Mouse (Mus musculus) gastrocnemius, postnatal 36 days (tissue): ENCODE data around the gene Fyn. TPM values are rescaled to one million over a fixed set of nuclear protein-coding genes. Genes with fewer than 3 reads are reported as not detected.

Source experiments
- DNase-seq, 2 experiments: peaks; one replicate each; pipeline ENCODE4 v3.0.0; 2022
- intact Hi-C: fragments of 180-260 bp; cut with DNase I; formaldehyde crosslinking; loops from one replicate; pipeline ENCODE4 v1.15.1; 2025
- total RNA-seq, 2 experiments: library from RNA; stranded (reverse); gene quantifications; 2 replicates each; pipeline ENCODE4 v1.2.3; 2021

Gene Fyn
- total RNA-seq, 2 experiments from 2014 or later: 6.7 to 8.0 TPM

DNA sequence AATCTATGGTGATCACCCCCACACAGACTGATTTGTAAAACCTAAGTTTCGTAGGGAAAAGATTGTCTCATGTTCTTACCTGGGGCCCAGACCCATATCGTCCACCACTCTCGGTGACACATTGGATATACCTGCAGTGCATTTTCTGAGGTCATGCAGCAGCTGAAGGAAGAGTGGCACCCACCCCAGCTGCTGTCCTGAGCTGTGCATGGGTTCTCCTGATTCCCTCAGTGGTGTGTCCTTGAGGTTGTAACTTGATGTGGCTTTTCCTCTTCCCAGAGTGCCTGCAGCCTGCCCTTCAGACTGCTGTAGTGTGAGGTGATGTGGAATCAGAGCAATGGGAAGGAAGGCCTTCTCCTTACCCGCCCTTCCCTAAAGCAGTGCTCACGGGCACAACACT is 95.7 kb downstream of the Fyn start:
- intact Hi-C loops: loop anchor here (5.0 kb wide), 1 partner anchor 222 kb away; no protein-coding TSS in a partner anchor
- DNase-seq: no peak

DNA sequence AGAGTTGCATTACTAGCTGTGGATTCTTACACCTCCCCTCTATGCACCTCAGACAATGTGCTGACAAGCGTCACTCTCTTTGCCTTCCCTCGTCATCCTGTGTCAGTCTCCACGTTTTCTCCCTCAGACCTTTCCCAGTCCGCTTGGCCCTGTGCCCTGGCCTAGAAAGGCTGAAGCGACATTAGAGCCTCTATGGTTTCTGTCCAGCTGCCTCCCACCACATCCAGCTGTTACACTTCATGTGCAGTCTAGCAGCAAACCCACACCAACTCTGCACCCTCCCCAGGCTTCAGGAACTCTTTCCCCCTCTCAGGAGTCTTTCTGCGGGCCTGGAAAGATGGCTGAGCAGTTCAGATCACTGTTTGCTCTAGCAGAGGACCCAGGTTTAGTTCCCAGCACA is 98.7 kb downstream of the Fyn start:
- peak; percentile 50 to 69 for DNase-seq
- intact Hi-C loops: no loop called here

DNA sequence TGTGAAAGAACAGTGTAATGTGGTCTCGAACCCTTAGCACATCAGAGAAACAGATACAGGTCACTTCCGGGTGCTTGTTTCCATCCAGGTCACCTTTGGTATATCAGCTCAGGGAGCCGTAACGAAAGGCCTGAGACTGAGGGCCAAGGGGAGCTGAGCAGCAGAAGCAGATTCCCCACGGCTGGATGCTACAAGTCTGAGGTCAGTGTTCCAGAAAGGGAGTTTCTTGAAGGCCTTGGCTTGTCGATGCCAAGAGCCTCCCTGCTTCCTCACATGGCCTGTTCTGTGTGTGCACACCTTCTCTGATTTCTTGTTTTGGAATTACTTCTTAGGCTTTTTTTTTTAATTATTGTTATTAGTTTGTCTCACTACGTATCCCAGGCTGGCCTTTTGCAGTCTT is 99.2 kb downstream of the Fyn start:
- no peak for DNase-seq

DNA sequence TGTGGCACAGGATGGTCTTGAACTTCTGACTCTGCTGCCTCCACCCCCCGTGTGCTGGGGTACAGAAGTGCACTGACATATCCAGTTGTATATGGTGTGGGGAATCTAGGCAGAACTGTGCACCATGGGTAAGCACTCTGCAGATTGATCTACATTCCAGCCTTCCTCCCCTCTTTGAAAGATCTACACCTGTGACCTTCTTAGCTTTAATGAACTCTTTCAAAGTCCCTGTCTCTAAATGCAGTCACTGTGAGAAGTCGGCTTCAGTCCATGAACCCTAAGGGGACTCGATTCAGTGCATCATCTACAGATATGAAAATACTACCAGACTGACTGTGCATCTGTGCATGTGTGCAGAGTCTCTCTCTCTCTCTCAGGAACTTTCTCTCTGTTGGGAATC is 99.9 kb downstream of the Fyn start:
- no peak for DNase-seq
- intact Hi-C loops: no loop called here

More for the DNA sequence above, 99.2 kb downstream of the Fyn start:
- intact Hi-C loops: no loop called here

DNA sequence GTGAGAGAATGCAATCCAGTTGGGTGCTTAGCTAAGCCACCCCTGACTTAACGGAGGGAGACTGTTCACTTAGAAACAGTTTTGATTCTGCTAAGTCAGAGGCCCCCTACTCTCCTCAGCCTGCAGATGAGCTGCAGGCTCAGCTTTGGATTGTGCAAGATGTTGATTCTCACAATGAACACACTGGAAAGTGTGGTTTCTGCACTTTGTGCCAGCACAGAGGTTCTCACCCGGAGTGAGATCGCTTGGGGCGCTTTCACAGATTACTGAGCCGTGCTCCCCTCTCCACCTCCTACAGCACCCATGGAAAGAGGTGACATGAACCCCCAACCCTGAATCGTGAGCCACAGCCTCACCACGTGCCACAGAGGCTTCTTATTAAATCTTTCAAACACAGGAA is 100.7 kb downstream of the Fyn start:
- DNase-seq: no peak
- intact Hi-C loops: no loop called here

DNA sequence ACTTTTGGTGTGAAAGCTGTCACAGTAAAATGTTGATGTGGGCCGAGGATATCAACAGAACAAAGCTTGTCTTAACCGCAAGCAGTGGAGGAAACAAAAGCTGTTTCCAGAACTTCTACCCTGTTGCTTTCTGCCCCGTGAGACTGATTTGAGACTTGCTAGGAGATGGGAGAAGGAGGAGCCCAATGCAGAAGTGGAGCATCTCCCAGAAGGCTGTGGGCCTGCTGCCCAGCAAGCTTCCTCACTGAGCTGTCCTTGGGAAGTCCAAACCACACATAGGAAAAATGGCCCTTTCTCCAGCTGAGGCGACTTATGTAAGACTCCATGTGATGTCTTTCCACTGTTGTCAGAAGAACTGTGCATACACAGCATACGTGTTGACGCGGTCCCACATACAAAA is 101.7 kb downstream of the Fyn start:
- intact Hi-C loops: no loop called here
- peak; percentile 50 to 67 for DNase-seq

DNA sequence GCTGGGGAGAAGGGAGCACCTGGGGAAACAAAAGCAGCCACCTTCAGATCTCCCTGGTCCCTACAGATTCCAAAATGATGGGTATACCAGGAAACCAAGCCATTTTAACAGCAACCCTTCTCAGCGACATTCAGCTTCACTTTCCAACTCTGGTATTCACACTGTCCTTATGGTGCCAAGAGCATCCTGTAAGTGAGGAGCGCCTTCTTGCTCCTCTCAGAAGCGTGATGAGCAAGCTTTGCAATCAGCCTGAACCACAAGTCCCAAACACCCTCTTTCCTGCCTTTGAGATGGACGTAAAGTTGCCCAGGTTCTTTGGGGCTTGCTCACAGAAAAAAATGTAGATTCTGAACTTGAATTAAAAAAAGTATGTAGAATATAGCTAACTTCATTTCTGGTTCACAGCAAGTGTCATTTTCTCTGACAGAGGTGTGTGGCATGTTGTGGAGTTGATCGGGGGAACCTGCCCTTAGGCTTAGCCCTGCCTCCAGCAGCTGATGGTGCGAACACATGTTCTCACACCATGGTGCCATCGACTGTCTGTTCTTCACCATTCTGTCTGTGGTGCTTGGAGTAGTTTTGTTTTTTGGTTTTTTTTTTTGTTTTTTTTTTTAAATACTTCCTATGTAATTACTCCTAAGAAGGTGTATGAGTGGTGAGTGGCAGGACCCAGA is 102.5 kb downstream of the Fyn start:
- intact Hi-C loops: no loop called here
- no peak for DNase-seq

DNA sequence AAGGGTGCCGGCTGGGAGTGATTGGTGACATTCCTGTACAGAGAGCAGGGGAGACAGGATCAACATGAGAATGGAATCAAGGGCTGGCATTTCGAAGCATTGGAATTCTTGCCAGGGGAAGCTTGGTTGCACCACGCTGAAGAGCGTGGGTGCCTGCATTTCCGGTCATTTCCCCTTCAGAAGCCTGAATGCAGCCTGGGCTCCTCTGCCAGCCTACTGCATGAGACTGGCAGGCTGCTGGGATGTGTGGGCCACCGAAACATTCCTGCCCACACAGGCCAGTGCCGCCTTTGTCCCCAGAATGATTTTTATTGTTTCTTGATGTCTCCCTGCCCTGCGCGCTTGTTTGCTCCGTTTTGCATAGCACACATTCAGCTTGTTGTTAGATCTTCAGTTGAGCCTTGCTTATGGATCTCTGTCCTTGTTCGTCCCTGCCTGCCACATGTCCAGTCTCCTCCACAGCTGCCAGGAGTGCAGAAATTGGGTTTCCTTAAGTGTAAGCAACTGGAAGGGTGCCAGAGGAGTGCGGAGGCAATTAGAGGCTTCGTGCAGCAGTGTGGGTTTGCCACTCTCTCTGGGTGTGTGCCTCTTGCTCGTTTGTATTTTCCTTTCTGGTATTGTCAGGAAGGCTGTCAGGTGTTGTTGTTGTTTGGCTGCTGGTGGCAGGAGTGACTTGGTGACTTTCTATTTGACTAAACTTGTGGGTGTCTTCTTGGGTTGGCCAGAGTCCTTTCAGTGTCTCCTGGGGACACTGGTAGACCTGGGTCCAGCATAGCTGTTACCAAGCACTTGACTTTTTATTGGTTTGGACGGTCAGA is 103.3 kb downstream of the Fyn start:
- intact Hi-C loops: no loop called here
- DNase-seq: peak in 1 of 2 experiments; percentile 51

DNA sequence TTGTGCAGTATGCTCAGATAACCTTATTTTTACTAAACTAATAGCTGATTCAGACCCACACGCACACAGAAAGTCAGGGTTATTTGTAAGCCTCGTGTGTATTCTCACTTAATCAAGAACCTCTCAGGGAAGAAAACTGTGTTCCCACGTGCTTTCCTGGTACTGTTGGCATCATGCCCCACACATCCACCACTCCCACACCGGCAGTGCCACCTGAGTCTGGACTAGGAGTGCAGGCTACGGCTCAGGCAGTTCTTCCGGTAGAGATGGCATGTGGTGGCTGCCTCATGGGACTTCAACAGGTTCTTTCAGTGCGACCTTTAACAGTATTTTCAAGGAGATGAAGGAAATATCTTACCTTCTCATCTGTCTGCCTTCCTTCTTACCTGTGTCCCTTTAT is 104.3 kb downstream of the Fyn start:
- DNase-seq: no peak
- intact Hi-C loops: no loop called here

DNA sequence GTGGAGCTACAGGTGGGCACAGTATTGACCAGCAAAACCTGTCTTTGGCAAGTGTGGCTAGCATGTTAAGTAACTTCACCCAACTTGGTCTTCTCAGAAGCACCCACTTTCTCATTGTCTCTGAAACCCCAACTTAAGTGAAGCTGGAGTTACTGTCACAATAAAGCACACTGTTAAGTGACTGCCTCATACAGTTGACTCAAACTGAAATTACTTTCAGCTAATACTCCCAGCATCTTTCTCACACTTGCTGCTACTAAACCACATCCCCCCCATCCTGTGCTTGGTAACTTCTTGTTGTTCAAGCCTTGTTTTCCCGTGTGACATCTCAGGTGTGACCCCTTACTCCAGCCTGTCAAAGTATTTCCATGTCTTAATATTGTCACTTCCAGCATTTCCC is 110.7 kb downstream of the Fyn start:
- intact Hi-C loops: no loop called here
- no peak for DNase-seq

DNA sequence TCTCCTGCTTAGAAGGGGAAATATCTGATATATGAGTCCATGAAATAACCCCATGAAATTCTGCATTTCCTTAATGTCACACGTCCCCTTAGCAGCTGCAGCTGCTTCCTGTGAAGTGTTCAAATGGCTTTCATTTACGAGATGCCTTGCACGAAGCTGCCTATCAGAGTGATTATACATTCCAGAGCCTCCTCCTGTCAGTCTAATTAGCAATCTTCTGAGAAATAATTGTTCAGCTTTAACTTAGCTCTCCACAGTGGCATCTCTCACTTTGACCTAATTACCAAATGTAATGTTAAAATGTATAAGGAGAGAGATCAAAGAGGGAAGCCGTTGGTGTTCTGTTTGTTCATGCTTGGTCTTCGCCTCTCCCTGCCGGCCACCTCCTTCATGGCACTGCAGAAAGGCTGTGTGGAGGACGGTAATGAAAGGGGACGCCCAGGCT is 115.7 kb downstream of the Fyn start:
- intact Hi-C loops: no loop called here
- DNase-seq: no peak

DNA sequence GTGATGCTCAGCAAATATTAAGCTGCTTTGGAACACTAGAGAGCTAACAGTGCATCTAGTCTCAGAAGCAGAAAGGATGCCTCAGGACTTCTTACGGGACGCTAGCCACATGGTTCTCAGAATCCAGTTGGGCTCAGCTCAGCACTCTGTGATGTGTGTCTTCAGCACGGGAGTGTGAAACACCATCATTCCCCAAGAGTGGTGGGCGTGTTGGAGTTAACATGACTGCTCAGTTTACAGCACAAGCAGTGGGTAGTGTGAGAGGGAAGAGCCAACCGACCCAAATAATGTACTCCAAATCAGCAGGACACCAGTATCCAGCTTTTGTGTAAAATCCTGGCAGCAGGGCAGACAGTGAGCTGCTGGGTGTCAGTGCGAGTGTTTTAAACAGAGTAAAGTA is 116.2 kb downstream of the Fyn start:
- DNase-seq: no peak
- intact Hi-C loops: no loop called here

DNA sequence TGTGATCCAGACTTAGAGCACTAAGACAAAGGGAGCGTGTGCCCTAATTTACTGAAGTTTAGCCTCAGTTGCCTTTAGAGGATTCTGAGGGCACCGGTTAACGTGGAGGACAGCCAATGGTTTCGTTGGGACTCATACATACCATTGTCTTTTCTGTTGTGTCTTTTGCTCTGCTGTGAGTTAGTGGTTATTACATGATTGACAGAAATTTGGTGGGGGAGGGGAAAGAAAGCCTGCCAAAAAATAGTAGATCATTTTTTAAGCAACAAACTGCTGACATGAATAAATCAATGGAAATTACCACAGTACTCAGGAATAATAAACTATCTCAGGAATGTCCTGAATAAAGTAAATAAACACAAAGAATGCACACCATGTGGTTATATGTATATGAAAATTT is 117.3 kb downstream of the Fyn start:
- DNase-seq: no peak
- intact Hi-C loops: no loop called here

DNA sequence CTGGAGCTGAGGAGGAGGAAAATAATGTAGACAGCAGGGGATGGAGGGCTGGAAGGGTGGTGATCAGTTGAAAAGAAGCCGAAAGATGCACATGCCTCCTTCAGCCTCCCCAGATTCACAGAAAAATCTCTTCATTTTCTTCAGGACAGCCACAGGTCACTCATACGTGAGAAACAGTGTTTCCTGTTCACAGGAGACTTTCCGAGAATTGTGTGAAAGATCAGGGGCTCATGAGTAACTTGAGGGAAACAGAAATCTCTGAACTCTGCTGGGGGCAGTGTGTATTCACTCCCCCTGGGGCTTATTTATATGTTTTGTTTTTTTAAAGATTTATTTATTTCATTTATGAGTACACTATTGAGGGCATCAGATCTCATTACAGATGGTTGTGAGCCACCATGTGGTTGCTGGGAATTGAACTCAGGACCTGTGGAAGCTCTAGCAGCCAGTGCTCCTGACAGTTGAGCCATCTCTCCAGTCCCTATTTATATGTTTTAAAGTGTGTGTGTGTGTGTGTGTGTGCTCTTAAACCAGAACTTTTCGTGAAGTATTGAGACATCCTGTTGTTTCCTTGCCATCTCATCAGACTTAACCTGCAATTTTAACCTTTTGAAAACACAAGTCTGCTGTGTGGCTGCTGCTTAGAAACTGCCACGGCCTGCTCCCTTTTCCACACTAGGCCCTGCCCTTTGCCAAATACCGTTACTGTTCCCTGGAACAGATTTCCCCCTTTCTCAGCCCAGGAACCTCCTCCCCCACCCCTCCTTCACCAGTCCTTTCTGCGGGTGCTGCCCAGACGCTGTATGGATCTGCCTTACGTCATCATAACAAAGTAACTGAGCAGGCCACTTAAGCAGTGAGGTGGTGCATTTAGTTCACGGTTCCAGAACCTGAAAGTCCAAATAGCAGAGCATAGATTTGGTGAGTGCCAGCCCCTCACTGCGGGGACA is 118.1 kb downstream of the Fyn start:
- no peak for DNase-seq
- intact Hi-C loops: no loop called here

DNA sequence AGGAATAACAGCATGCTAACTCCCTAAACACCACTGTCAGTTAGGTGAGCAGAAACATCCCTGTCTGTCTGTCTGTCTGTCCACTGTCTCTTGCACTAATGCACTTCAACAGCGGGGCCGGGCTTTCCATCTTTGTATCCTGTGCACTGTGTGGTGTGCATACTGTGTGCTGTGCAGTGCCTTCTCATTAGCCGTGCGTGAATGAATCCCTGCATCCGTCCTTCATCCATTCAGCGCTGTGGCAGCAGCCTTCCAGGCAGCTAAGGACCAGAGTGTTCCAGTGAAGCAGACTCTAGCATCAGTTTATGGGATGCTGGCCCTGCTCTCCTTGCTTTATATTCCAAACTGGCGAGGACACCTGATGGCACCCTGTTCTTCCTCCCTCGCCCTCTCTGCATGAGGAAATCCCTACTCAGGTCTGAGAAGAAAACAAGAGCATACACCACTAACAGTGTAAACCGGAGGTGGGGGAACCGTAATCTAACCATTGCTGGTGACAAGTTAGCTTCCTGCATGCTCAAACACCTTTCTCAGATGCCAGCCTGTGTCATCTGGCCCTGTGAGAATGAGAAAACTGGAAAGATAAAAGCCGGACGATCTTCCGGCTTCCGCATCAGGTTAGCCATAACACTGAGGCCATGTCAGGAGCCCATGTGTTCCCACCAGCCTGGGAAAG is 119.2 kb downstream of the Fyn start:
- no peak for DNase-seq
- intact Hi-C loops: no loop called here

DNA sequence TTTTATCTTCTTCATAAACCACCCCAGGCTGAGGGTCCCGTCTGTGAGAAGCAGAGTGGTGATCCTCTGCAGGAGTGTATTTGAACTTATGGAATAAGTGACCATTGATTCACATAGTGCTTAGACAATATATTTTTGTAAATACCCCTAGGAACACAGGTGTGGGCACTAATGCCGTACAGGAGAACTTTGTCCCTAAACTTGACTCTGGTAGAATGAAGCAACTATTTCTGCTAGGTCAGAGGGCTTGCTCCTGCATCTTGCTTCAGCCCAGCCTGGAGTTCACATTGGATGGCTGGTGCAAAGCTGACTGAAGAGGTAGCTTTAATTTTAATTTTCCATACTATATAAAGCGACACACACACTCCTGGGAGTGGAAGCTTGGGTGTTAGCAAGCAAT is 119.9 kb downstream of the Fyn start:
- intact Hi-C loops: no loop called here

DNA sequence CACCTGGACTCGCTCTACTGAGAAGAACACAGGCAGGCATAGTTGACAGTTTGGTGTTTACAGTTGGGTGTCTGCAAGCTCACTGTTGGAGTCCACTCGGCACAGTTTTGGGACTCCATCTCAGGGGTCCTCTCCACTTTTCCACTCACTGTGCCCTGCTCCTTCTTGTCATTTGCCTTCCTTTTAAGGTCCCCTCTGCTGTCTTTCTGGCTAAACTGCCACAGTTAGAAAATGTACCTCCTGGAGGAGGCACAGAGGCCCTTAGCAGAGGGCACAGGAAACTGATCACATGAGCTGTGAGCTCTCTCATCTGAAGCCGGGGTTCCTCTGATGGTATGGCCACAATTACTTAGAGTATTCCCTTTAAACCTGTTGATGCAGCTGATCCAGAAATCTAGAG is 120.3 kb downstream of the Fyn start:
- DNase-seq: no peak
- intact Hi-C loops: no loop called here

More for the DNA sequence above, 119.9 kb downstream of the Fyn start:
- no peak for DNase-seq

DNA sequence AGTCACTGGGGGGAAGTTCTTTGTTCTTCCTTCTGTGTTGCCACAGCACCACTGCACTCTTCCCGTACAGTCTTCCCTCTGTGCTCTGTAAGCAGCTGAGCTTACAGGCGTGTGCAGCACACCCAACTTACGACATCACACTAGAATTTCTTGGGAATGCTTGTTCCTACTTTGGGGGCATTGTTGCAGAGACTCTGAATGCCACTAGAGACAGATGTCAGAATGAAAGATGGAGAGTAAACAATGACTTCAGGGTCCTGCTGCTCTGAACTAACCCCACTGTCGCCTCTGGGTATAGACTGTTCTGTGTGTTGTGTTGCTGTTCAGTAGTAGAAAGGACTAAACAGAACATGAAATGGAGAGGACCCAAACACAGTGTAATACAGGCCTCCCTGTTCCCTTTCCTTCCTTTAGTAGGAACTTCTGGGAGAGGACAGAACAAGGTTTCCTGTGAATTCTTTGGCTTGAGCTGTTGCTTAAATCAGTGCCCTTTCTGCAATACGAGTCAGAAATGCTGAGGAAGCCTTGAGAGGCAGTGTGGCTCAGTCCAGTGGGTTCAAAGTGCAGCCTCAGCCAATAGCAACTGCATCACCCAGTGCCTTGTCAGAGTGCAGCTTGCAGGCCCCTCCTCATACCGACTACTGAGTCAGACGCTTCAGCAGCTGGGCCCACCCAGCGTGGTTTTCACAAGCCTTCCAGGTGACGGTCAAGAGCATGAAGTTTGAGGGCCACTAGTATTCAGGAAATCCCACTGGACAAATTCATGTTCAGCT is 121.9 kb downstream of the Fyn start:
- intact Hi-C loops: no loop called here

DNA sequence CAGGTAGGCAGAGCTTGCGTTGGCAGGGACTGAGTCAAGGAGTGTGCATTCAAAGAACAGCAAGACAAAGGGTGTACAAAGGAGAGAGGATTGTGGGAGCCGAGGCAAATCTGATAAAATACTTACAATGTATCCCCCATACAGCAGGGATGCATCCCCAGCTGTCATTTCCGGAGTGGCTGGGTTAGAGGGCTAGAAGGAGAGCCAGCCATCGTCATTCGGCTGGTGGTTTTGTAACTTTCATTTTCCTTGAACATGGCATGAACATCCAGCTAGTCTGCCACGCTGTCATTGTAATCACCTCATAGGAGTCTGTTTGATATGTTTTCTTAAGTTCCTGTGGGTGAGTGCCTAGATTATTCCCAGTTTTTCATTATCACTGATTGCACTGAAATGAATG is 123.5 kb downstream of the Fyn start:
- intact Hi-C loops: no loop called here

More for the DNA sequence above, 121.9 kb downstream of the Fyn start:
- DNase-seq: no peak

DNA sequence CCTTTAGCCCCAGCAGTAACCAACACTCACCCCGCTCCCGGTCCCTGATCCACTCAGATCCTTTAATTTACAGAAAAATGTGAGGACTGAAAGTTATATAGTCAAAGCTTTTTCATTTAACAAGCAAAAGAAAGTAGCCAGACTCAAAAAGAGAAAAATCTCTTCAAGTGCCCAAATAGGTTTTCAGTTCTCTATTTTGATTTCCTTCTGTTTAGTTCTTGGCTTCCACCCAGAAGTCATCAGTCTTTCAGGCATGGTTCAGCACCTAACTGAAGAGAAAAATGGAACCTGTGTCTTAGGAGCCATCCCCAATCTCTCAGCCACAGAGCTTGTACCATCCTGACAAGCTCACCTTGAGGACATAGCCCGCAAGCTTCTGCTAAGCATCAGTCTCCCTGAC is 124.4 kb downstream of the Fyn start:
- intact Hi-C loops: no loop called here
- DNase-seq: no peak

More for the DNA sequence above, 123.5 kb downstream of the Fyn start:
- no peak for DNase-seq
